Mouse (Mus musculus): ENCODE measurements around the gene H2-Ke6. TPM values are rescaled to one million over a fixed set of nuclear protein-coding genes. Genes with fewer than 3 reads are reported as not detected.

The H2-Ke6 gene
- polyA plus RNA-seq (2012; rRNA removed): 28.0 and 29.0 TPM in 2 replicates

GRCm38 (mm10) chr17:34027656-34028223 lies at the start of gene H2-Ke6:
Gene H2-Ke6 (minus strand): TSS chr17:34028060.

GRCm38 (mm10) chr17:34038878-34039561 lies 11.2 kb upstream of the H2-Ke6 start, which contains the start of gene Col11a2:
Gene Col11a2 (plus strand): TSS chr17:34039437.

GRCm38 (mm10) chr17:34031465-34032173 lies 3.8 kb upstream of the H2-Ke6 start, which contains the start of the genes Slc39a7 and Rxrb:
Gene Slc39a7 (minus strand): TSS chr17:34031682.
Gene Rxrb (plus strand): TSS chr17:34031812.

GRCm38 (mm10) chr17:34024317-34024821 lies 3.5 kb downstream of the H2-Ke6 start, which contains the start of gene Ring1:
Gene Ring1 (minus strand): TSS chr17:34024680.

GRCm38 (mm10) chr17:34000150-34000537 lies 27.7 kb downstream of the H2-Ke6 start, which contains the start of gene H2-K1:
Gene H2-K1 (minus strand): TSS chr17:34000347.

Other genes starting within 250 kb of the H2-Ke6 start
- gene Angptl4, start 246.2 kb downstream of the H2-Ke6 start, polyA plus RNA-seq (2012; rRNA removed): 5.3 and 6.5 TPM in 2 replicates
- 7.5 and 8.2 TPM in 2 replicates for gene Kank3, start 217.5 kb downstream of the H2-Ke6 start, polyA plus RNA-seq (2012; rRNA removed)
- 798 and 847 TPM in 2 replicates for gene Rps28, start 203.5 kb downstream of the H2-Ke6 start, polyA plus RNA-seq (2012; rRNA removed)
- 125 and 147 TPM in 2 replicates for gene Ndufa7, start 203.5 kb downstream of the H2-Ke6 start, polyA plus RNA-seq (2012; rRNA removed)
- gene Cd320, start 185.0 kb downstream of the H2-Ke6 start, polyA plus RNA-seq (2012; rRNA removed): 6.8 TPM in 2 replicates
- gene Gm7029, start 154.2 kb downstream of the H2-Ke6 start, polyA plus RNA-seq (2012; rRNA removed): not detected in 2 replicates
- 37.2 and 40.2 TPM in 2 replicates for gene Kifc1, start 137.4 kb downstream of the H2-Ke6 start, polyA plus RNA-seq (2012; rRNA removed)
- 0.45 and 0.64 TPM in 2 replicates for gene Platr17, start 122.9 kb downstream of the H2-Ke6 start, polyA plus RNA-seq (2012; rRNA removed)
- 13.5 and 16.7 TPM in 2 replicates for gene Daxx, start 118.6 kb downstream of the H2-Ke6 start, polyA plus RNA-seq (2012; rRNA removed)
- gene Tapbp, start 112.2 kb downstream of the H2-Ke6 start, polyA plus RNA-seq (2012; rRNA removed): 8.7 and 12.3 TPM in 2 replicates
- 10.9 and 11.4 TPM in 2 replicates for gene Zbtb22, start 112.2 kb downstream of the H2-Ke6 start, polyA plus RNA-seq (2012; rRNA removed)
- gene Rgl2, start 98.5 kb downstream of the H2-Ke6 start, polyA plus RNA-seq (2012; rRNA removed): 15.3 and 15.4 TPM in 2 replicates
- gene Pfdn6, start 87.7 kb downstream of the H2-Ke6 start, polyA plus RNA-seq (2012; rRNA removed): 72.9 and 74.1 TPM in 2 replicates
- 17.6 and 21.4 TPM in 2 replicates for gene Wdr46, start 87.4 kb downstream of the H2-Ke6 start, polyA plus RNA-seq (2012; rRNA removed)
- 1.0 and 1.2 TPM in 2 replicates for gene B3galt4, start 76.6 kb downstream of the H2-Ke6 start, polyA plus RNA-seq (2012; rRNA removed)
- 15.7 and 18.1 TPM in 2 replicates for gene Vps52, start 72.2 kb downstream of the H2-Ke6 start, polyA plus RNA-seq (2012; rRNA removed)
- 1,154 and 1,315 TPM in 2 replicates for gene Rps18, start 72.1 kb downstream of the H2-Ke6 start, polyA plus RNA-seq (2012; rRNA removed)
- 115 and 137 TPM in 2 replicates for gene H2-K1, start 27.7 kb downstream of the H2-Ke6 start, polyA plus RNA-seq (2012; rRNA removed)
- 9.6 and 10.5 TPM in 2 replicates for gene Ring1, start 3.4 kb downstream of the H2-Ke6 start, polyA plus RNA-seq (2012; rRNA removed)
- gene Slc39a7, start 3.6 kb upstream of the H2-Ke6 start, polyA plus RNA-seq (2012; rRNA removed): 27.2 and 30.7 TPM in 2 replicates
- gene Rxrb, start 3.8 kb upstream of the H2-Ke6 start, polyA plus RNA-seq (2012; rRNA removed): 15.0 and 18.0 TPM in 2 replicates
- 0.27 and 0.33 TPM in 2 replicates for gene Col11a2, start 11.4 kb upstream of the H2-Ke6 start, polyA plus RNA-seq (2012; rRNA removed)
- gene H2-Oa, start 64.3 kb upstream of the H2-Ke6 start, polyA plus RNA-seq (2012; rRNA removed): 0.32 and 0.41 TPM in 2 replicates
- gene H2-DMa, start 91.5 kb upstream of the H2-Ke6 start, polyA plus RNA-seq (2012; rRNA removed): 2.2 and 3.2 TPM in 2 replicates
- gene Brd2, start 94.6 kb upstream of the H2-Ke6 start, polyA plus RNA-seq (2012; rRNA removed): 53.0 and 53.8 TPM in 2 replicates
- 0.18 and 0.41 TPM in 2 replicates for gene H2-DMb2, start 115.2 kb upstream of the H2-Ke6 start, polyA plus RNA-seq (2012; rRNA removed)
- gene H2-DMb1, start 125.0 kb upstream of the H2-Ke6 start, polyA plus RNA-seq (2012; rRNA removed): 0.68 and 1.0 TPM in 2 replicates
- gene Tap1, start 159.5 kb upstream of the H2-Ke6 start, polyA plus RNA-seq (2012; rRNA removed): 2.4 and 2.7 TPM in 2 replicates
- gene Psmb9, start 159.7 kb upstream of the H2-Ke6 start, polyA plus RNA-seq (2012; rRNA removed): 5.4 and 6.2 TPM in 2 replicates
- 10.8 and 12.8 TPM in 2 replicates for gene Psmb8, start 169.7 kb upstream of the H2-Ke6 start, polyA plus RNA-seq (2012; rRNA removed)
- 2.8 and 3.3 TPM in 2 replicates for gene Tap2, start 175.5 kb upstream of the H2-Ke6 start, polyA plus RNA-seq (2012; rRNA removed)
- gene H2-Ob, start 210.8 kb upstream of the H2-Ke6 start, polyA plus RNA-seq (2012; rRNA removed): 0.12 and 0.17 TPM in 2 replicates
- gene H2-Ab1, start 229.6 kb upstream of the H2-Ke6 start, polyA plus RNA-seq (2012; rRNA removed): 1.5 and 1.9 TPM in 2 replicates